Mouse (Mus musculus) adrenal gland, adult (tissue): ENCODE measurements around the gene Rtcb.

Experiments
- DNase-seq, 2 experiments: peaks; one replicate each; pipeline ENCODE4 v3.0.0; 2022 to 2023; ENCODE audit warnings: low spot score in 1 of 2; ENCODE audit not compliant: inconsistent age in 2 of 2

The Rtcb gene

DNA sequence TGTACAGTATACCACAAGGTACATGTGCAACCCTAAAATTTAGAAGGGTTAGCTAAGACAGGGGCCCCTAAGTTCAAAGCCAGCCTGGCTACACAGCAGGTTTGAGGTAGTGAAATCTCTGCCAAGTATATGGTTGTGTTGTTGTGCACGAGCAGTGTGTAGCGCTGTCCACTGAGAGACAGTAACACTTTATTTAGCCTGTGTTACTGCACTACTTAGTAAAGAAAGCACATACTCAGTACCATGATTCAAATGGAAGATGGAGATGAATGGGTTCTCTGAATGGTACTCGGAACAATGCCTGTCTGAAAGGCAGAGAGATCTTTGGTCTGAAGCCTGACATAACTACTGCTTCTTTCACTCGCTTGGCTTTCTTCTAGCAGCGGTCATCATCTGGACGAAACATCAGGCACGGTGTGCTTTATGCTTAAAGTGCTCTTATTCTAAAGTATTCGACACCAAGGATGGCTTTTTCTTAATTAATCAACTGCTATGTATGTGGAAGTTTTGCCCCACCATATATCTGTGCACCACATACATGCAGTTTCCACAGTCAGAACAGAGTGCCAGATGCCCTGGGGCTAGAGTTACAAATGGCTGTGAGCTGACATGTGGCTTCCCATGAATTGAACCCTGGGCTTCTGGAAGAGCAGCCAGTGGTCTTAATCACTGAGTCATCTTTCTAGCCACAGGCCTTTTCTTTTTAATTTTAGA lies 9.0 kb downstream of the Rtcb start:
- no peak for DNase-seq

DNA sequence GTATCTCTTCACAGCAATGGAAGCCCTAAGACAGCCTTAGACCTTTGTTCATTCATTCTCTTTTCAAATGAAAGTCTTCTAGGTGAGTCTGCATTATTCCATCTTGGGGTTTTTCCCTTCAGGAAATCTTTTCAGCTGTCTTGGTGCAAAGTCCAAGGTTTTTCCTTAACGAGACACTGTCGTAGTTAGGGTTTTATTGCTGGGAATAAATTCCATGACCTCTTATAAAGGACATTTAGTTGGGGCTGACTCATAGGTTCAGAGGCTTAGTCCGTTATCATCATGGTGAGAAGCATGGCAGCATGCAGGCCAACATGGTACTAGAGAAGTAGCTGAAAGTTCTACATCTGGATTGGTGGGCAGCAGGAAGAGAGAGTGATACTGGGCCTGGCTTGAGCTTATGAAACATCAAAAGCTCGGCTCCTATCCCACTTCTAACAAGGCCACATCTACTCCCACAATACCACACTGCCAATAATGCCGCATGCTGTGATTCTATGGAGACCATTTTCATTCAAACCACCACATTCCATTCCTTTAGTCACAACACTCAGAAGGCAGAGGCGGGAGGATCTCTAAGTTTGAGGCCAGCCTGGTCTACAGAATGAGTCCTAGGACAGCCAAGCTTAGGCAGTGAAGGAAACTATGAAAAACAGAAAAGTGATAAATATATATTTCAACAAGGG lies 21.2 kb downstream of the Rtcb start:
- DNase-seq, result no peak

DNA sequence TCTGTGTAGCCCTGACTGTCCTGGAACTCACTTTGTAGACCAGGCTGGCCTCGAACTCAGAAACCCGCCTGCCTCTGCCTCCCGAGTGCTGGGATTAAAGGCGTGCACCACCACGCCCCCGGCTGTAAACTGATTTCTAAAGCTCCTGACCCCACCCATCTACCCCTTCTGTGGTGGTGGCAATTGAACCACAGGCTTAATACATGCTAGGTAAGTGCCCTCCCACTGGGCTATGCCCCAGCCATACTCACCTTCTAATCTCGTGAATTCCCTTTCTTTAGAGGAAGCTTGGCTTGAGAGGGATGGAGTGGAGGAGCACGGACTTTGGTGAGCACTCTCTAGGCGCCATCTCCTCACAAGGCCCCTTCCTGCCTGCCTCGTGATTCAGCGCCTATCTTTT lies 27.7 kb downstream of the Rtcb start:
- no peak for DNase-seq

DNA sequence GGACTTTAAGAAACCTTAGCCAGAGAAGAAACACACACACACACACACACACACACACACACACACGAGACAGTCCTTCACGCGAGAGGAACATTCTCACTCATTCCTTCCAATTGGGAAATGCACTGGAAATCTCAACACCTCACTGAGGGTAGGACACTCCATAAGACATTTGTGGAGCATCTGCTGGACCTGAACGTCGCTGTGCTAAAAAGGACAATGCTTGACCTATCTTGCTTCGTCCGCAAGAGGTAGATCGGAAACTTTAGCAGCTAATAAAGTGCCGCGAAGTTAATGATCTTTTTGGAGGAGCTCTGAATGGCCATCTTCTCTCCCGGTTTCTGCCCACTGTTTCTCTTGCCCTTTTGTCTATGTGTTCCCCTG lies 28.4 kb downstream of the Rtcb start:
- DNase-seq, result no peak

DNA sequence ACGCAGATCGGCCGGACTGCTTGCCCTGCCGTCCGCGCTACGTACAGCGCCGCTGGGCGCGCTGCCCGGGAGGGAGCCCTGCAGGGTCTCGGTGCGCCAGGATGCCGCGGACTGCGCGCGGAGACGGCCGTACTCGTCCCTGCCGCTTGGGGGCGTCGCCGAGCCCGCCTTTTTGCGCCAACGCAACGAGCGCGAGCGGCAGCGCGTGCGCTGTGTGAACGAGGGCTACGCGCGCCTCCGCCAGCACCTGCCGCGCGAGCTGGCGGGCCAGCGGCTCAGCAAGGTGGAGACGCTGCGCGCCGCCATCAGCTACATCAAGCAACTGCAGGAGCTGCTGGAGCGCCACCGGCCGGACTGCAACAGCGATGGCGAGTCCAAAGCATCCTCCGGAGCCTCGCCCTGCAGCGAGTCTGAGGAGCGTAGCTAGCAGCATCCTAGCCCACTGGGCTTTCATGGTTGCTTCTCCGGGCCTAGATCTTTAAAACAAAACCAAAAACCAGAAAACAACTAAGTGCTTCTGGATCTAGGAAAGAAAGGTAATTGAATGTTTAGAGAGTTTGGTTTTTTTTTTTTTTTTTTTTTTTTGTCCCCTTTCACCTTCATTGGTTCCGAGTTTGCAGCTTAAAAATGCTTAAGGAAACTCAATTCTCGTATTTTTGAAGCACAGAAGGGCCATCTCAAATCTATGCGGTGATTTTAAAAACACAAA lies 29.0 kb downstream of the Rtcb start:
- peak; percentile 61 to 85 for DNase-seq

DNA sequence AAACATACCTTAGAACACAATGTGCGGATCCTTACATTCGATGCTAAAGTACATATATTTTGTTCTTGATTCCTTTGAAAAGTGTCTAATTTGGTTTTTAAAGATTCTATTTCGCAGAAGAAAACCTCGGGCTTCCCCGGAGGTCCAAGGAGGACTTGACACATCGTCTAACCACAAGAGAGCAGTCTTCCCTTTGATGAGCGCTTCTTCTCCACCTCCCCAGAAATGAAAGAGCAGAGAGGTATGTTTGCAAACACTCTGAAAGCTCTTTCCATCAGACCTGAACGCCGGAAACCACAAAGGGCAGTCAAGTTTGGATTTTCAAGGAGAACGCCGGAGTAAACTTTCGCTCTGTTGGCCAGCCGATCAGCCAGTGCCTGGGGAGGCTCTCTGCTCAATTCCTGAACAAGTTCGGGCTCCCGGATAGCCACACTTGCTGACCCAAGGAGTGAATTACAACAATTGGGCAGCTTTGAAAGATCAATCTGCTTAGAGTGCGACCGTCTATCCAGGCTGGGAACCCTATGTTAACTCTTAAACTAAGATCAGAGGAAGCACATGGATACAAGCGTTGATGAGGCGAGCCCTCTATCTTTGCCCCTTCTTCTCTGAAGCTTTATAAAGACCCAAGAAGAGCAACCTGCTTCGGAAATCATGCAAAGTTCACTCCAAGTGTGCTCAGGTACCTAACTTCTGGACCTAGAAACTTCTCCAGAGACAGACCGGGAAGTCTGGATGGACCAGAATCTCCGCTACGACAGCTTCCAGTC lies 29.8 kb downstream of the Rtcb start, which contains the start of gene Ascl4:
TSS of gene Ascl4 (plus strand) at position 6 of the 770 bp plus-strand sequence.
- peak; percentile 16 to 77 for DNase-seq

DNA sequence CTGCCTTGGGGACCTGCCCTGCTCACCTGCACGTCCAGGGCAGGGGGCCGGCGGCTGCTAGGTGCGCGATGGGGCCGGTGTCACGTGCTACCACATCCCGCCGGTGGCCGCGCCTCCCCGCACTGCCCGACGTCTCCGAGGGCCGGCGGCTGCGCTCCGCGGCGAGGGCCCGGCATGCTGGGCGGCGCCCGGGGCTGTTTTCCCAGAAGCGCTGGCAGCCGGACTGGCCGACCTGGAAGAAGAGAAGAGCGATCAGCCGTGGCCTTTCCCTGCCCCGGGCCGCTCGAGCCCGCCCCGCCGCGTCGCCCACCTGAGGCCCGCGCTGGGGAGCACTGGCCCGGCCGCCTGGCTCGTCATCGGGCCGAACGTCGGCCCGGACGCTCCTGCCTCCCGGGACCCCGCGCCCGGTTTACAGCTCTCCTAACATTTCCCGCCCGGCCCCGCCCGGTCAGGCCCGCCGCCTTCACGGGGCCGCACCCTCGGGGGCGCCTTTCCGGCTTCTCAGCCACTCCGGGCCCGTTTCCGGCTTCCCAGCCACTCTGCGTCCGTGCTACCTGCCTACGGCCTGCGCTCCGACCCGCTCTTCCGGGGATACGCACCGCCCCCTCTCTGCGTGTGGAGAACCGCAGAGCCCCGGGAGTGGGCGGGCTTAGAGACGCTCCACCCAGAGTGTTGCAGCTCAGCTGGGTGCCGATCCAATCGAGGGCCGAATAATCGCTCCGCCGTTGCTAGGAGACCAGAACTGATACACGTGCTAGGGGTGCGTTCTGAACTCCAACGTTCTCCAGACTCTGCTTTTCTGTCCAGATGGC lies 40.9 kb downstream of the Rtcb start, which contains the start of gene Prdm4:
TSS of gene Prdm4 (minus strand) at position 645 of the 812 bp plus-strand sequence.
- peak; percentile 98 for DNase-seq
